Mouse (Mus musculus) macrophage (primary cell): ENCODE data around the gene Crnkl1. TPM values are rescaled to one million over a fixed set of nuclear protein-coding genes. Genes with fewer than 3 reads are reported as not detected.
"Not testable (repeated sequence)": the region's sequence is repeated elsewhere in the genome, so short reads cannot be mapped to it uniquely, and the experiment has no call there.

ENCODE experiments used
- H3K27ac ChIP-seq: fragments of 350-480 bp; formaldehyde crosslinking; 2 replicates; pipeline ENCODE4 v1.9.0; 2021
- H3K36me3 ChIP-seq: fragments of 350-480 bp; formaldehyde crosslinking; 2 replicates; pipeline ENCODE4 v1.9.0; 2021; ENCODE audit errors: inconsistent target
- H3K4me3 ChIP-seq: fragments of 350-480 bp; formaldehyde crosslinking; 2 replicates; pipeline ENCODE4 v1.9.0; 2021; ENCODE audit errors: inconsistent target
- H3K79me2 ChIP-seq: fragments of 350-480 bp; formaldehyde crosslinking; 2 replicates; pipeline ENCODE4 v1.9.0; 2021; ENCODE audit errors: inconsistent target
- WGBS: methylation state at CpG from one replicate; pipeline ENCODE4 v1.1.7; 2026; ENCODE audit warnings: inconsistent platforms; ENCODE audit not compliant: missing documents; 5-methylcytosine and 5-hydroxymethylcytosine counted together
- polyA plus RNA-seq: library from polyadenylated mRNA; stranded (reverse); fragments of 250-400 nt; gene quantifications from 3 replicates; pipeline ENCODE4 v1.2.4, GENCODE M21; 2018; ENCODE audit warnings: inconsistent platforms

Crnkl1 gene
- polyA plus RNA-seq, 1 experiment from 2014 or later: 21.5 TPM

DNA sequence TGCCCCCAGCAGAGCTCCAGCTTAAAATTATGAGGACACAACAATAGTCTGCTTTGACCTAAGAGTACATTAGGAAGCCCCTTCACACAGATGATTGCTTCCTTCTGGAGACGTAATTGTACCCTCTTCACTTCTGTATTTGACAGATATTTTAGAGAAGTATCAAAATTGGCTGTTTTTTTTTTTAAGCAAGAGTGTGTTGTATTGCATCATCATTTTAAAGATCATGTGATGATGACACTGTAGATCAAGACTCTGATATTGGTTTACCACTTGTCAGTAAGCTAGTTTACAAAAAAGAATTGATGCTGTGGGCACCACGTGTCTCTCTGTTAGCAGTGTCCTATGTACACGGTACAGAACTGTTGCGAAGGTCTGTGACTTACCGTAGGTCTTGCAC, 17.9 kb upstream of the Crnkl1 start:
- H3K27ac ChIP-seq: 0 out of 2 replicates have a peak overlapping the region, but pooled peaks have one; percentile 17
- H3K36me3 ChIP-seq: no peaks in the 10 kb centered on the region
- WGBS: 41% methylated on average over 5 of the region's 5 CpGs
- no peak overlapping the region for H3K4me3 ChIP-seq
- no peaks in the 10 kb centered on the region for H3K79me2 ChIP-seq

- WGBS: 83% methylated on average over 10 of the region's 10 CpGs
- H3K79me2 ChIP-seq: no peaks in the 10 kb centered on the region
- no peak overlapping the region for H3K27ac ChIP-seq
- no peaks in the 10 kb centered on the region for H3K36me3 ChIP-seq
- no peak overlapping the region for H3K4me3 ChIP-seq
Observed at GRCm38 (mm10) chr2:145950239-145950638, 15.4 kb upstream of the Crnkl1 start.

GRCm38 (mm10) chr2:145949475-145950068, 14.8 kb upstream of the Crnkl1 start:
- Histone ChIP-seq H3K4me3 (no peak overlapping the region), H3K79me2 (no peaks in the 10 kb centered on the region), H3K27ac (no peak overlapping the region), H3K36me3 (no peaks in the 10 kb centered on the region)
- WGBS: 81% methylated on average over 11 of the region's 11 CpGs

GRCm38 (mm10) chr2:145948402-145948954, 13.7 kb upstream of the Crnkl1 start:
- Histone ChIP-seq H3K36me3 (no peaks in the 10 kb centered on the region), H3K27ac (no peak overlapping the region), H3K79me2 (no peaks in the 10 kb centered on the region), H3K4me3 (no peak overlapping the region)
- 93% methylated on average over 7 of the region's 7 CpGs for WGBS

DNA sequence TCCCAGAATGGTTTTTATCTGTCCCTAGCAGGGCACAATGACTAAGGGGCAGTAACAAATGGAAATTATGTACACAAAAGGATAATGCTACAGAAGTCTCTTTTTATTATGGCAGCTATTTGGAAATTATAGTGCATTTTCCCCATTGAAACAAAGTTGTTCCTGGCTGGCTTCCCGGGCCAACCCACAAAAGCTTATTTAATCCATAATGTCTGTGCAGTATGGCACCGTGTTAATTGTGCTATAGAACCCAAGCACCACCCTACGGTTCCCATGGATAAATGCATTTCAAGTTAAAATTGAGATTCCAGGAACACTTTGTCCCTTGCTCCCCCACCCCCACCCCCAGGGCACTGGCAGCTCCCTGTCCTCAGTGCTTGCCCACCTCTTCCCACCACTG, 9.5 kb upstream of the Crnkl1 start:
- no peak overlapping the region for H3K27ac ChIP-seq
- no peak overlapping the region for H3K4me3 ChIP-seq
- WGBS: 92% methylated on average over 3 of the region's 3 CpGs

GRCm38 (mm10) chr2:145941403-145941802, 6.6 kb upstream of the Crnkl1 start:
- no peaks in the 10 kb centered on the region for H3K79me2 ChIP-seq
- no peaks in the 10 kb centered on the region for H3K36me3 ChIP-seq
- no peak overlapping the region for H3K27ac ChIP-seq
- no peak overlapping the region for H3K4me3 ChIP-seq
- WGBS: 55% methylated on average over 3 of the region's 3 CpGs

More for the DNA sequence above, 9.5 kb upstream of the Crnkl1 start:
- H3K79me2 ChIP-seq: no peaks in the 10 kb centered on the region
- no peaks in the 10 kb centered on the region for H3K36me3 ChIP-seq

- WGBS: 86% methylated on average over 8 of the region's 8 CpGs
- peaks cover 19% of the 10 kb centered on the region for H3K79me2 ChIP-seq
- peaks cover 8% of the 10 kb centered on the region; the same call in 1 of the 2 replicates for H3K36me3 ChIP-seq
- no peak overlapping the region for H3K27ac ChIP-seq
- no peak overlapping the region for H3K4me3 ChIP-seq
Observed at GRCm38 (mm10) chr2:145936975-145937374, 2.2 kb upstream of the Crnkl1 start.

DNA sequence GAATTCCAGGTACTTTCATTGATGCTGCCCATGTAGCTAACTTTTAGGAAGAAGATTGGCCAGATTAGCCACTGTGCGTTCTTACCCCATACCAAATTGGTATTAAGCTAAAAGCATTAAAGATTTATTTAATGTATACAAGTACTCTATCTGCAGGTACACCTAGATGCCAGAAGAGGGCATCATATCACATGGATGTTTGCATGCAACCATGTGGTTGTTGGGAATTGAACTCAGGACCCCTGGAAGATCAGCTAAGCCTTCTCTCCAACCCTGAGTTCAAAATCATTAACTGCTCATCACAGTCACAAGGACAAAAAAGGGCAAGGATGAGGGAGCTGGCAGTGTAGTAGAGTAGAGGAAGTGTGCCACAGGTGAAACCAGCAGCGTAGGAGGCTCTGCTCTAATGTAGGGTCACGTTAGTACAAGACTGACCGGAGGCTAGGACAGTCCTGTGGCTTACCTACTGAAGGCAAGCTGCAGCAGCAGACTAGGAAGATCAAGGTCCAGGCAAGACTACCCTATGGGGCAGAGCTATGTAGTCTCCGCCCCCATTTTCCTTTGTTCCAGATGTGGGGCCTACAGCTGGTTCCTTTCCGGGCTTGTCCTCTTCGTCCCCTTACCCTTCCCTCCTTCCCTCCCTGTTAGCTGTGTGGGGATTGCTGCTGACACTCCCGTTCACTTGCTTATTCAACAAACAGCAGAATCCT, 13.7 kb downstream of the Crnkl1 start:
- Histone ChIP-seq H3K36me3 (peaks cover 85% of the 10 kb centered on the region), H3K4me3 (no peak overlapping the region), H3K27ac (no peak overlapping the region), H3K79me2 (no peaks in the 10 kb centered on the region)
- WGBS: 90% methylated on average over 8 of the region's 8 CpGs

DNA sequence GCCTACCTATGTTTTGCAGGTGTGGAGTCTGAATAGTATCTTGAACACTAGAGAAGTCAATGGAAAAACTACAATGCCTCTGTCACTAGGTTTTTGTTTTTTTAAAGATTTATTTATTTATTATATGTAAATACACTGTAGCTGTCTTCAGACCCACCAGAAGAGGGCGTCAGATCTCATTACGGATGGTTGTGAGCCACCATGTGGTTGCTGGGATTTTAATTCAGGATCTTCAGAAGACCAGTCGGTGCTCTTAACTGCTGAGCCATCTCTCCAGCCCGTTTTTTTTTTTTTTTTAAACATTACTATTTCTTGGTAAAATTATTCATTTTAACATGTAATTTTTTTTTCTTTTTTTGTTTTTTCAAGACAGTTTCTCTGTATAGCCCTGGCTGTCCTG, 28.9 kb downstream of the Crnkl1 start:
- Histone ChIP-seq H3K36me3 (peaks cover 29% of the 10 kb centered on the region), H3K79me2 (peaks cover 76% of the 10 kb centered on the region), H3K27ac (peak overlapping the region; percentile 21; the same call in 1 of the 2 replicates)
- 25% methylated on average over 3 of the region's 4 CpGs for WGBS
- H3K4me3 ChIP-seq: not testable (repeated sequence)

- Histone ChIP-seq H3K4me3 (peak overlapping the region; percentile 72), H3K36me3 (peaks cover 22% of the 10 kb centered on the region), H3K79me2 (peaks cover 68% of the 10 kb centered on the region), H3K27ac (peak overlapping the region; percentile 21; the same call in 1 of the 2 replicates)
- 79% methylated on average over 6 of the region's 6 CpGs for WGBS
Observed at GRCm38 (mm10) chr2:145905156-145905555, 29.7 kb downstream of the Crnkl1 start.

GRCm38 (mm10) chr2:145903983-145904616, 30.7 kb downstream of the Crnkl1 start:
- Histone ChIP-seq H3K36me3 (peaks cover 13% of the 10 kb centered on the region), H3K4me3 (peak overlapping the region; percentile 72), H3K27ac (peak overlapping the region; percentile 82), H3K79me2 (peaks cover 58% of the 10 kb centered on the region)
- WGBS: 39% methylated on average over 12 of the region's 12 CpGs

DNA sequence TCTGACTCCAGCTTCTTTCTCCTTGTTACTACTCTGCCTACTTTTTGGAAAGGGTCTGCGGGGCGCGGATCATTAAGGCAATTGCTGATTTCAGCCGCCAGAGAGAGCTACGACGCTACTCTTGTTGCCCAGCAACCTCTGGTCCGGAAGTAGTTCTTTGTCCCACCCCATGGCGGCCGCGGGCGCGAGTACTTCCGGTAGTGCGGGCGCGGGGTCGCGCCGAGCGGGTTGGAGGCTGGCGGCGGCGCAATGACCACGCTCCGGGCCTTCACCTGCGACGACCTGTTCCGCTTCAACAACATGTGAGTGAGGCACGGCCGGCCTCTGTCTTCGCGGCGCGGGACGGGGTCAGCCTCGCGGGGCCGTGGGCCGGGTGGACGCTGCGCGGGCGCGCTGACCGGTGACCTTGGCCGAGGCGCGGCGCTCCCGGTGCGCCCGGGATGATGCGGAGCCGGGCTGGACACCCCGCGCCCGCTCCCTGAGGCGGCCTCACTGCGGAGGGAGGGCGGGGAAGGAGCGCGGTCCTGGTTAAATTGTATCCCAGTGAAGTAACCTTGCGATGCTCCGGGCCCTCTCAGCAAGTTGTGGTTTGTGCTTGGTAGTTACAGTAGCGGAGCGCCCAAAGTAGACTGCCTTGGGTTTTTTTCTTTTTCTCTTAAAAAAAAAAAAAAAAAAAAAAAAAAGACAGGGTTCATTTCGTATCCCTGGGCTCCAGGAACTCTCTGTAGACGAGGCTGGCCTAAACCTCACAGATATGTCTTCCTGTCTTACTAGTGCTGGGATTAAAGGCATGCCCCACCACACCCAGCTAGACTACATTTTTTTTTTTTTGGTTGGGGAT, 31.5 kb downstream of the Crnkl1 start:
- H3K36me3 ChIP-seq: peaks cover 5% of the 10 kb centered on the region; the same call in 1 of the 2 replicates
- peaks cover 50% of the 10 kb centered on the region for H3K79me2 ChIP-seq
- peak overlapping the region; percentile 82 for H3K27ac ChIP-seq
- WGBS: 0% methylated on average over 67 of the region's 68 CpGs
- H3K4me3 ChIP-seq: peak overlapping the region; percentile 72

- Histone ChIP-seq H3K27ac (no peak within 1 kb of the TSS), H3K79me2 (peaks cover 35% of the 10 kb centered on the region), H3K36me3 (no peaks in the 10 kb centered on the region), H3K4me3 (peak within 1 kb of the TSS; percentile 11; the same call in 1 of the 2 replicates)
- 95% methylated on average over 6 of the region's 6 CpGs for WGBS
Observed at GRCm38 (mm10) chr2:145901861-145902260, 33.0 kb downstream of the Crnkl1 start, which contains the start of gene Naa20. Gene Naa20, plus strand, starts transcription at chr2:145902099.

DNA sequence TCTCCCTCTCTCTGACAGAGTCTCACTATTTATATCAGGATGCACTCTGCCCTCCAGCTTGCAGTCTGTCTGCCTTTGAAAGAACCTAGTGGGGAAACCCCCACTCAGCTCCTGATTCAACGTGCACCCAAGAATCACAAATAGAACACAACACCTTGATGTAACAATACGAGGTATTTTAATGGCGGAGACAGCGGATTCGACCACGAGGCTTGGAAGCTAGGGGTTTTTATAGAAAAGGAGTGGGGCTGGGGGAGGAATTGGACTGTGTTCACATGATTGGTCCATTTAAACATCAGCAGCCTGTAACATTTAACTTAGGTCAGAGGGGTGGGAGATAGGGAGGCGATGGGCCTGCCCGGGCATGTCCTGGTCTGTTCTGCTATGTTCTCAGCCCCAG, 34.5 kb downstream of the Crnkl1 start:
- not testable (repeated sequence) for H3K27ac ChIP-seq, H3K36me3 ChIP-seq, H3K4me3 ChIP-seq
- peaks cover 20% of the 10 kb centered on the region for H3K79me2 ChIP-seq
- WGBS: 89% methylated on average over 6 of the region's 8 CpGs
